Mouse (Mus musculus) ES-Bruce4 (cell line): ENCODE results near the gene Apmap. TPM values are rescaled to one million over a fixed set of nuclear protein-coding genes. Genes with fewer than 3 reads are reported as not detected.
"Not testable (repeated sequence)": the region's sequence is repeated elsewhere in the genome, so short reads cannot be mapped to it uniquely, and the experiment has no call there.

Experiments used
- H3K27ac ChIP-seq: 2 replicates; pipeline ENCODE4 v1.5.1; 2012; ENCODE audit warnings: low read length, inconsistent platforms; ENCODE audit not compliant: insufficient read depth
- H3K27me3 ChIP-seq: 2 replicates; pipeline ENCODE4 v1.6.1; 2012; ENCODE audit warnings: mild to moderate bottlenecking, low read length, inconsistent platforms; ENCODE audit not compliant: control insufficient read depth, poor library complexity, insufficient read depth, severe bottlenecking
- H3K36me3 ChIP-seq: 2 replicates; pipeline ENCODE4 v1.6.1; 2012; ENCODE audit warnings: inconsistent platforms, mild to moderate bottlenecking, low read length, moderate library complexity; ENCODE audit not compliant: control insufficient read depth, poor library complexity, insufficient read depth, severe bottlenecking
- H3K4me1 ChIP-seq: one replicate; pipeline ENCODE4 v1.8.1; 2011; ENCODE audit warnings: low read length; ENCODE audit not compliant: control insufficient read depth, insufficient read depth
- H3K4me3 ChIP-seq: 2 replicates; pipeline ENCODE4 v1.5.1; 2011; ENCODE audit warnings: low read depth, mild to moderate bottlenecking, low read length
- H3K9ac ChIP-seq: 2 replicates; pipeline ENCODE4 v1.6.1; 2012; ENCODE audit warnings: low read depth, mild to moderate bottlenecking, inconsistent platforms; ENCODE audit not compliant: poor library complexity, severe bottlenecking
- H3K9me3 ChIP-seq: replicated peaks from 2 replicates; pipeline ENCODE4 v1.6.1; 2012; ENCODE audit warnings: mild to moderate bottlenecking, low read length, inconsistent platforms; ENCODE audit not compliant: control insufficient read depth, poor library complexity, insufficient read depth, severe bottlenecking
- CTCF ChIP-seq: IDR thresholded peaks from one replicate; pipeline ENCODE4 v1.8.1; 2011; ENCODE audit warnings: low read depth, low read length
- EP300 ChIP-seq: IDR thresholded peaks from 2 replicates; pipeline ENCODE4 v1.6.1; 2011; ENCODE audit warnings: low read depth, low read length; ENCODE audit not compliant: insufficient read depth
- POLR2A ChIP-seq: IDR thresholded peaks from one replicate; pipeline ENCODE4 v1.8.1; 2011; ENCODE audit warnings: low read length; ENCODE audit not compliant: insufficient read depth
- polyA plus RNA-seq: library from polyadenylated mRNA; stranded (reverse); fragments of >200 nt; gene quantifications from 2 replicates; pipeline ENCODE4 v1.2.4, GENCODE M21; 2011; ENCODE audit warnings: low read depth; ENCODE audit not compliant: missing spikeins, insufficient read depth, insufficient read length

The Apmap gene
- polyA plus RNA-seq, 1 experiment: 10.0 TPM

DNA sequence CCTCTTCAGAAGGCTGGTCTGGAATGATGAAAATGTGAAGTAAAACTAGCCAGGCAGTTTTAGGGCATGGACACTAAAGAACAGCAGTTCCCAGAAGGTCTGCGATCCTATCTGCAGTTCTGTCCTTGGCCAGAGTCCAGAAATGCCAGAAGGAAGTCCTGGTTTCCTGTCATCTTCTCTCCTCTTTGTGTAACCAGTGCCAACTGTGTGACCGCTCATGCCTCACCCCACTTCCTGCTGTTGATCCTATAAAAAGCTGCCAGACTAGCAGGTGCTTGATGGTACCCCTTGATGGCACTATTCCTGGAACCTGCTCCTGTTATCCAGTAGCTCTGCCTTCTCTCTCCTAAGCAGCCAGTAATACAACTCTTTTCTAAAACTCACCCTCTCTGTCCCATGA is 41.3 kb downstream of the Apmap start:
- TF ChIP-seq POLR2A (no peak), EP300 (no peak), CTCF (no peak)
- no peaks in the 10 kb centered on the region for H3K27me3 ChIP-seq
- no peaks in the 10 kb centered on the region for H3K4me1 ChIP-seq
- no peaks in the 10 kb centered on the region for H3K36me3 ChIP-seq
- H3K9me3 ChIP-seq: no peaks in the 10 kb centered on the region
- no peak overlapping the region for H3K4me3 ChIP-seq
- H3K27ac ChIP-seq: no peak overlapping the region
- no peak overlapping the region for H3K9ac ChIP-seq

- no peaks in the 10 kb centered on the region for H3K9me3 ChIP-seq
- no peaks in the 10 kb centered on the region for H3K36me3 ChIP-seq
- H3K9ac ChIP-seq: no peak overlapping the region
- H3K4me3 ChIP-seq: no peak overlapping the region
- no peaks in the 10 kb centered on the region for H3K27me3 ChIP-seq
- no peaks in the 10 kb centered on the region for H3K4me1 ChIP-seq
- no peak overlapping the region for H3K27ac ChIP-seq
- TF ChIP-seq POLR2A (no peak), CTCF (no peak), EP300 (no peak)
Measured at GRCm38 (mm10) chr2:150558568-150558967, 49.8 kb downstream of the Apmap start.

GRCm38 (mm10) chr2:150549576-150549975 is 58.8 kb downstream of the Apmap start:
- not testable (repeated sequence) for H3K4me1 ChIP-seq, H3K9me3 ChIP-seq, H3K9ac ChIP-seq, H3K4me3 ChIP-seq, H3K27ac ChIP-seq, H3K27me3 ChIP-seq, H3K36me3 ChIP-seq

Other genes starting within 250 kb of the Apmap start
- 7.8 and 9.0 TPM in 2 replicates for gene 3300002I08Rik, start 245.8 kb downstream of the Apmap start, polyA plus RNA-seq
- gene Zfp442, start 157.1 kb downstream of the Apmap start, polyA plus RNA-seq: 8.1 TPM in 2 replicates
- gene Zfp345, start 123.5 kb downstream of the Apmap start, polyA plus RNA-seq: 7.8 and 8.6 TPM in 2 replicates
- not detected in 2 replicates for gene Cst7, start 38.2 kb downstream of the Apmap start, polyA plus RNA-seq
- 9.8 and 10.4 TPM in 2 replicates for gene Acss1, start 59.9 kb upstream of the Apmap start, polyA plus RNA-seq
- 0.57 and 0.58 TPM in 2 replicates for gene Vsx1, start 80.8 kb upstream of the Apmap start, polyA plus RNA-seq
- gene Entpd6, start 140.5 kb upstream of the Apmap start, polyA plus RNA-seq: 28.1 and 29.6 TPM in 2 replicates
- gene Pygb, start 178.2 kb upstream of the Apmap start, polyA plus RNA-seq: 39.5 and 45.4 TPM in 2 replicates